Mouse (Mus musculus): ENCODE results near the gene Bok. TPM values are rescaled to one million over a fixed set of nuclear protein-coding genes. Genes with fewer than 3 reads are reported as not detected.
A peak's percentile ranks its signal among the peaks of the same experiment; 100 is the strongest.

The Bok gene
- total RNA-seq, 1 experiment, result 21.1 TPM

- TF ChIP-seq HCFC1 (IDR thresholded peaks at IDR 0.05; ENCODE audit: borderline replicate concordance, insufficient read depth, low read length) (no peak), CHD2 (IDR thresholded peaks at IDR 0.05; ENCODE audit: low read depth, low read length) (no peak), ZC3H11A (IDR thresholded peaks at IDR 0.05; ENCODE audit: borderline replicate concordance, low read depth, low read length) (no peak), ZNF384 (IDR thresholded peaks at IDR 0.05; ENCODE audit: low read depth, low read length) (no peak), MAFK (IDR thresholded peaks at IDR 0.05; ENCODE audit: insufficient read depth, low read depth, low read length) (no peak)
- peaks cover 0 to 6% of the 10 kb centered on the region in 2 experiments; a peak in 1 of 4 replicates for H3K4me1 ChIP-seq (ENCODE audit: control insufficient read depth in 2 of 2, insufficient read depth in 2 of 2, low read length in 2 of 2, poor library complexity in 1 of 2)
- no peak overlapping the region for H3K9ac ChIP-seq (ENCODE audit: insufficient read depth, low read depth, low read length, poor library complexity, severe bottlenecking)
- H3K9me3 ChIP-seq (ENCODE audit: control insufficient read depth, insufficient read depth, low read depth, low read length), result no peaks in the 10 kb centered on the region
- in situ Hi-C loops (cut with MboI; ENCODE audit: low sequenced_read_pairs in 2 of 2, unreplicated experiment in 2 of 2), result no loop called here
- no peak overlapping the region for H3K4me3 ChIP-seq (ENCODE audit: insufficient read depth in 1 of 2, low read depth in 1 of 2, low read length in 2 of 2, poor library complexity in 1 of 2, severe bottlenecking in 1 of 2)
- DNase-seq (ENCODE audit: low read depth, low spot score), result no peak
- H3K27ac ChIP-seq (ENCODE audit: insufficient read depth, low read depth, low read length, poor library complexity, severe bottlenecking), result no peak overlapping the region
- H3K36me3 ChIP-seq (ENCODE audit: control insufficient read depth, insufficient read depth, low read length, poor library complexity, severe bottlenecking), result peaks cover 8% of the 10 kb centered on the region; the same call in 1 of the 2 replicates
Observed at GRCm38 (mm10) chr1:93725665-93726064, 40.2 kb downstream of the Bok start.

DNA sequence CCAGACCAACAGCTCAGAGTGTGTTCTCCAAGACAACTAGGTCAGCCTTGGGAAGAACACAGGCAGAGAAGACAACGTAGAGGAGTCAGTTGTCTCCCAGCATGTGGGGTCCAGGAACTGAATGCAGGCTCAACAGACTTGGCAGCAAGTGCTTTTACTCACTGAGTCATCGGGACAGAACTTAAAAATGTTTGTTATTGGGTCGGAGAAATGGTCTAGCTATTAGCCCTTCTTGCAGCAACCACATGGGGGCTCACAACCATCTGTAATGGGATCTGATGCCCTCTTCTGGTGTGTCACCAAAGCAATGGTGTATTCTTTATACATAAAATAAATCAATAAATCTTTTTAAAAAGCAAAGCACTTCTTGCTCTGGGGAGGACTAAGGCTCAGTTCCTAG is 40.7 kb downstream of the Bok start:
- no peak for TF ChIP-seq CHD2 (IDR thresholded peaks at IDR 0.05; ENCODE audit: low read depth, low read length)
- no peak for TF ChIP-seq ZNF384 (IDR thresholded peaks at IDR 0.05; ENCODE audit: low read depth, low read length)
- TF ChIP-seq ZC3H11A (IDR thresholded peaks at IDR 0.05; ENCODE audit: borderline replicate concordance, low read depth, low read length), result no peak
- TF ChIP-seq MAFK (IDR thresholded peaks at IDR 0.05; ENCODE audit: insufficient read depth, low read depth, low read length), result no peak
- TF ChIP-seq HCFC1 (IDR thresholded peaks at IDR 0.05; ENCODE audit: borderline replicate concordance, insufficient read depth, low read length), result no peak
- in situ Hi-C loops (cut with MboI; ENCODE audit: low sequenced_read_pairs in 2 of 2, unreplicated experiment in 2 of 2), result no loop called here
- no peaks in the 10 kb centered on the region for H3K9me3 ChIP-seq (ENCODE audit: control insufficient read depth, insufficient read depth, low read depth, low read length)
- H3K4me3 ChIP-seq (ENCODE audit: insufficient read depth in 1 of 2, low read depth in 1 of 2, low read length in 2 of 2, poor library complexity in 1 of 2, severe bottlenecking in 1 of 2), result no peak overlapping the region
- H3K27ac ChIP-seq (ENCODE audit: insufficient read depth, low read depth, low read length, poor library complexity, severe bottlenecking), result no peak overlapping the region
- H3K36me3 ChIP-seq (ENCODE audit: control insufficient read depth, insufficient read depth, low read length, poor library complexity, severe bottlenecking), result peaks cover 9% of the 10 kb centered on the region; the same call in 1 of the 2 replicates
- H3K9ac ChIP-seq (ENCODE audit: insufficient read depth, low read depth, low read length, poor library complexity, severe bottlenecking), result no peak overlapping the region
- H3K4me1 ChIP-seq (ENCODE audit: control insufficient read depth in 2 of 2, insufficient read depth in 2 of 2, low read length in 2 of 2, poor library complexity in 1 of 2), result peaks cover 0 to 7% of the 10 kb centered on the region in 2 experiments; a peak in 1 of 4 replicates
- DNase-seq (ENCODE audit: low read depth, low spot score), result no peak

DNA sequence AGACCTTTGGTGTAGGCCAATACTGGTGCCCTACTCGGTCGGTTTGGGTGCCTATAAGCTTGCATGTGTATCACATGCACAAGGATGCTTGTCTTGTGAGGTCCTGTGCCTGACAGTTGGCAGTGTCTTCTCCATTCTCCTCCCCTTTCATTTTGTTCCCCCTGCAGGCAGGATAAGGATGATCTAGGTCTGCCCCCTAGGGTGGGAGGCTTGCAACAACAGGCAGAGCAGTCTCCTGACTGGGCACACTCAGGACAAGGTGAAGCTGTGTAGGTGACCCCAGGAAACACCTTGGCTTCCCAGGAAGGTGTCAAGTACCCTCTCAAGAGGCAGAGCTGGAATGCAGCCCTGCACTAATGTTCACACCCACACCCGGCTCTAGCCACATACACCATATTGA is 41.5 kb downstream of the Bok start:
- H3K36me3 ChIP-seq (ENCODE audit: control insufficient read depth, insufficient read depth, low read length, poor library complexity, severe bottlenecking), result peaks cover 11% of the 10 kb centered on the region; the same call in 1 of the 2 replicates
- TF ChIP-seq CHD2 (IDR thresholded peaks at IDR 0.05; ENCODE audit: low read depth, low read length) (no peak), ZNF384 (IDR thresholded peaks at IDR 0.05; ENCODE audit: low read depth, low read length) (no peak), ZC3H11A (IDR thresholded peaks at IDR 0.05; ENCODE audit: borderline replicate concordance, low read depth, low read length) (no peak), MAFK (IDR thresholded peaks at IDR 0.05; ENCODE audit: insufficient read depth, low read depth, low read length) (no peak), HCFC1 (IDR thresholded peaks at IDR 0.05; ENCODE audit: borderline replicate concordance, insufficient read depth, low read length) (no peak)
- no peak overlapping the region for H3K9ac ChIP-seq (ENCODE audit: insufficient read depth, low read depth, low read length, poor library complexity, severe bottlenecking)
- DNase-seq (ENCODE audit: low read depth, low spot score), result peak; percentile 47
- in situ Hi-C loops (cut with MboI; ENCODE audit: low sequenced_read_pairs in 2 of 2, unreplicated experiment in 2 of 2), result no loop called here
- H3K4me3 ChIP-seq (ENCODE audit: insufficient read depth in 1 of 2, low read depth in 1 of 2, low read length in 2 of 2, poor library complexity in 1 of 2, severe bottlenecking in 1 of 2), result no peak overlapping the region
- no peaks in the 10 kb centered on the region for H3K9me3 ChIP-seq (ENCODE audit: control insufficient read depth, insufficient read depth, low read depth, low read length)
- H3K4me1 ChIP-seq (ENCODE audit: control insufficient read depth in 2 of 2, insufficient read depth in 2 of 2, low read length in 2 of 2, poor library complexity in 1 of 2), result peaks cover 0 to 10% of the 10 kb centered on the region in 2 experiments; a peak in 1 of 4 replicates
- no peak overlapping the region for H3K27ac ChIP-seq (ENCODE audit: insufficient read depth, low read depth, low read length, poor library complexity, severe bottlenecking)

DNA sequence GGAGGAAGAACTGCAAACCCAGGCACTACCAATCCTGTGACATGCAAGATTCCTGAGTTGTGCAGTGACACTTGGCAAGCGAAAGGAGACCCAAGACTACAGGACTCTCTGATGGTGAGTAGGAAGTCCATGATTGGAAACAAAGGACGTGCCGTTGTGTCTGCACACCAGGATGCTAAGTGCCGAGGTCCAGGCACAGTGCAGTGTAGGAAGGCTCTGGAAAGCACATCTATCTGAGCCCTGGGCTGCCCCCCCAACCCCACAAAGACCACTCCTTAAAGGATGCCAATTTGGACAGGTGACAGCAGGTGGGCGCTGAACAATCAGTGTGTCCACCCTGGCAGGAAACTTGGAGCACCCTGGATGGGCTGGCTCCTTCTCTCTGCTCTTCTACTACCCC is 45.6 kb downstream of the Bok start:
- no peak for DNase-seq (ENCODE audit: low read depth, low spot score)
- Histone ChIP-seq H3K36me3 (ENCODE audit: control insufficient read depth, insufficient read depth, low read length, poor library complexity, severe bottlenecking) (peaks cover 3% of the 10 kb centered on the region; the same call in 1 of the 2 replicates), H3K9ac (ENCODE audit: insufficient read depth, low read depth, low read length, poor library complexity, severe bottlenecking) (no peak overlapping the region), H3K27ac (ENCODE audit: insufficient read depth, low read depth, low read length, poor library complexity, severe bottlenecking) (no peak overlapping the region), H3K4me3 (ENCODE audit: insufficient read depth in 1 of 2, low read depth in 1 of 2, low read length in 2 of 2, poor library complexity in 1 of 2, severe bottlenecking in 1 of 2) (no peak overlapping the region), H3K9me3 (ENCODE audit: control insufficient read depth, insufficient read depth, low read depth, low read length) (no peaks in the 10 kb centered on the region), H3K4me1 (ENCODE audit: control insufficient read depth in 2 of 2, insufficient read depth in 2 of 2, low read length in 2 of 2, poor library complexity in 1 of 2) (peaks cover 0 to 4% of the 10 kb centered on the region in 2 experiments; a peak in 1 of 4 replicates)
- in situ Hi-C loops (cut with MboI; ENCODE audit: low sequenced_read_pairs in 2 of 2, unreplicated experiment in 2 of 2), result no loop called here
- TF ChIP-seq ZNF384 (IDR thresholded peaks at IDR 0.05; ENCODE audit: low read depth, low read length) (no peak), MAFK (IDR thresholded peaks at IDR 0.05; ENCODE audit: insufficient read depth, low read depth, low read length) (no peak), HCFC1 (IDR thresholded peaks at IDR 0.05; ENCODE audit: borderline replicate concordance, insufficient read depth, low read length) (no peak), CHD2 (IDR thresholded peaks at IDR 0.05; ENCODE audit: low read depth, low read length) (no peak), ZC3H11A (IDR thresholded peaks at IDR 0.05; ENCODE audit: borderline replicate concordance, low read depth, low read length) (no peak)

Data from ES-E14 (cell line).